Mouse (Mus musculus): ENCODE data around the gene Alpk1.

Gene Alpk1

GRCm38 (mm10) chr3:127694802-127695771 is 85.2 kb downstream of the Alpk1 start:
- DNase-seq (ENCODE audit: low read depth): no peak

- DNase-seq (ENCODE audit: low read depth): no peak
These were observed 89.1 kb downstream of the Alpk1 start for GRCm38 (mm10) chr3:127691230-127691629.

- no peak for DNase-seq (ENCODE audit: low read depth)
These were observed 100.6 kb downstream of the Alpk1 start for GRCm38 (mm10) chr3:127679703-127680102.

DNA sequence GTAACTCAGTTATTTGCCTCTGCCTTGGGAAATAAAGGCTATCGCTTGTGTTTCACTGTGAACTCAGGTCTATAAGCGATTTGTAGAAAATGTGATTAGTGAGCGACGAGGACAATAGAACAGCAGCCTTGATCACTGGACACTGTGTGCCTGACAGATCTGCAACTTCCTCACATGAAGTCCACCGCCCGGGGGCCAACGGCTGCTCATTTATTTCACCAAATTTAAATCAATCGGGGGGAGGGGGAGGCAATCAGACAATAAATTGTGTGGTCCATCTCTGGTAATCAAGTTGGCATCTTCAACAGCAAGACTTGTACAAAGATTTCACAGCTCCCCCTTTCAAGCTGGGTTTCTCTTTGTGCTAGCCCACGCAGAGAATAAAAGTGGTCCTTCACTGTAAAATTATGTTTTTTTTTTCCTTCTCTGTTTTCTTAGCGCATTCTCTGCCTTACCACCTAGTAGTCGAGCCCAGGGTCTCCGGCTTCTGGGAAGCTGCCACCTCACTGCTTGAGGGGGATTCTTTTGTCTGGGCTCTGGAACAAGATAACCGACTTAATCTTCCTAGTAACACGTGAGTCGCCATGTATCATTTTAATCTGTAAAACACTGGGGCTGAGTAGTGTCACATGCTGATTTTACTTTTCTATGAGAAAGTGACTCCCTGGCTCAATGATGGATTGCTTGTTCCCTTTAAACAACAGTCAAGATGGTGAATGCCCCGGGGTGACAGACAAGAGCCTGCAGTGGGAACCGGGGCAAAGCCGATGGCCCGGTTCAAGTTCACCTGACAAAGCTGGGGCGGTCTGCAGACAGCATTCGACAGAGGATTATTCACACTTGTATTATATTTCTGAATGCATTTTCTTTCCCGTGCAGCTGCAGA is 118.4 kb downstream of the Alpk1 start:
- no peak for DNase-seq (ENCODE audit: low read depth)

DNA sequence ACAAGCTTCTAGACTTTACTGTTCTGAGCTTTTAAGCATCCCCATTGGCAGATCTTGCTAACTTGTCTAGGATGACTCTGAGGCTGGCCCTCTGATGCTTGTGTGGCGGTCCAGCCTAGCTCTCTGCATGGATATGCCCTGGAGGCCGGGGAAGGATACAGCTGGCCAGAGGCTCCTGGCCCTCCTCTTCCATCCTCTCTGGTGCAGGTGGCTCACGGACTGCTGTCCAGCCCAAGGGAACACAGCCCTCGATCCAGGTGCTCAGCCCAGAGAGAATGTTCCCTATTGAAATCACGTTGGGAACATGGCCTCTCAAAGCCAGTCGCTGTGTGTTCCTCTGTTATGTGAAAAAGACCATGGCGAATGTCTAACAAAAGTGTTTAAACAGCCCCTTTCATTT is 119.6 kb downstream of the Alpk1 start:
- DNase-seq (ENCODE audit: low read depth): no peak

- no peak for DNase-seq (ENCODE audit: low read depth)
These were observed 128.3 kb downstream of the Alpk1 start for GRCm38 (mm10) chr3:127651742-127652653.

- DNase-seq (ENCODE audit: low read depth): no peak
These were observed 134.0 kb downstream of the Alpk1 start for GRCm38 (mm10) chr3:127646156-127646825.

GRCm38 (mm10) chr3:127642211-127642610 is 138.1 kb downstream of the Alpk1 start:
- DNase-seq (ENCODE audit: low read depth): no peak

DNA sequence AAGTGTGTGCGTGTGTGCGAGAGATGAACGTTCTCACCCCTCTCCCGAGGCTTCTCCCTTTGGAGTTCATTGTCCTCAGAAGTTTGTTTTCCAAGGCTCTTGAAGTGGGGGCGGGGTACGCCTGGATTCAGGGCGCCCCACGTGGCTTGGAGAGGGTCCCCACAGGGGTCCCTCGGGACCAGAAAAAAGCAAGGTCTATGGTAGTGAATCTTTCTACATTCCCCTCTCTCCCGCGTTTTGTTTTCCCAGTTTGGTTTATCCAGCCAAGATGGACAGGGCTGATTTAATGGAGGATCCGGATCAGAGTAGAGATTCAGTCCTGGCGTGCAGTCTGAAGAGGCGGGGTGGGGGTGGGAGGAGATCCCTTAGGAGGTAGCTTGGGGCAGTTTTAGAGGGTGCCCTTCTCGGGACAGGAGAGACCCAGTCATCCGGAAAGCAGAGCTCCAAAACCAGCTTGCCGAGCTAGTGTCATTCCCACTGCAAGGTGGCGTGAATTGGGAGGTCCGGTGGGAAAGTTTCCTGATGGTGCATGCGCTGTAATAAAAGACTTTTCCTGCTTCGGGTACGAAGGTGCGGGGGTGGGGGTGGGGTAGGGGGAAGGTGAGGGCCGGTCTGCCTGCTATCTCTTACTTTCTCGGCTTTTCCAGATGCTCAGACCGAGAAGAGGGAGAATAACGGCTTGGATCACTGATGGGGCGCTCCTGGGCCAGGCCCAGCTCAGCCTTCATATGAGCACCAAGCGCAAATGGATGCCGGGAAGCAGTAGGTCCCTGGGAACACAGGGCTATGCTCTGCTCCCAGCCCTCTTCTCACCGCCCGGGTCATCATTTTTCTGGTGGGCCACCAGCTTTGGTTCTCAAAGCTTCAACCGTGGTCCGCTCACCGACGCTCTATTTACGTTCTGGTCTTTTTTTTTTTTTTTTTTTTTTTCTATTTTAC is 139.3 kb downstream of the Alpk1 start:
- DNase-seq (ENCODE audit: low read depth): no peak

- peak; percentile 51 for DNase-seq (ENCODE audit: low read depth)
These were observed 140.2 kb downstream of the Alpk1 start for GRCm38 (mm10) chr3:127639875-127640761.

- DNase-seq (ENCODE audit: low read depth): no peak
These were observed 145.4 kb downstream of the Alpk1 start for GRCm38 (mm10) chr3:127634984-127635349.

DNA sequence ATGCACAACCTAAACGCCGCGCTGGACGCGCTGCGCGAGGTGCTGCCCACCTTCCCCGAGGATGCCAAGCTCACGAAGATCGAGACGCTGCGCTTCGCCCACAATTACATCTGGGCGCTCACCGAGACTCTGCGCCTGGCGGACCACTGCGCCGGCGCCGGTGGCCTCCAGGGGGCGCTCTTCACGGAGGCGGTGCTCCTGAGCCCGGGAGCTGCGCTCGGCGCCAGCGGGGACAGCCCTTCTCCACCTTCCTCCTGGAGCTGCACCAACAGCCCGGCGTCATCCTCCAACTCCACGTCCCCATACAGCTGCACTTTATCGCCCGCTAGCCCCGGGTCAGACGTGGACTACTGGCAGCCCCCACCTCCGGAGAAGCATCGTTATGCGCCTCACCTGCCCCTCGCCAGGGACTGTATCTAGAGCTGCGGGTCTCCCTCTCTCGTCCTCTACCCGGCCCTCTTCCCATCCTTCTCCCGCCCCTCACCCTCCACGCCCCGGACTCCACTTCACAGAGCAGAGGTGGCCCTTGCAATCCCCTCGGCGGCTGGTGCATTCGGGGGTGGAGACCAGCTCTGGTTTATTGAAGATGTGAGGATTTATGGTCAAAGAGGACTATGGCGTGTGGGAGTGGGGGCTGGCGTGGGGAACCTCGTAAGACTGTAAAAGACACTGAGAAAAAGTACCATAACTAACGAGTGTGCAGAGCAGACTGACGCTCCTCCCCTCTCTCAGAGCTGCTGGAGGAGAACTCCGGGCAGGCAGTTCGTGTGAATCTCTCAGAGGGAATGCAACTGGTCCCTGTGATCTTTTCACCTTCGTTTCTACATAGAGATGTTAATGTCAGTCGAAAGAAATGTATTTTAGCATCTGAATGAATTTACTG is 146.0 kb downstream of the Alpk1 start:
- peak; percentile 80 for DNase-seq (ENCODE audit: low read depth)

DNA sequence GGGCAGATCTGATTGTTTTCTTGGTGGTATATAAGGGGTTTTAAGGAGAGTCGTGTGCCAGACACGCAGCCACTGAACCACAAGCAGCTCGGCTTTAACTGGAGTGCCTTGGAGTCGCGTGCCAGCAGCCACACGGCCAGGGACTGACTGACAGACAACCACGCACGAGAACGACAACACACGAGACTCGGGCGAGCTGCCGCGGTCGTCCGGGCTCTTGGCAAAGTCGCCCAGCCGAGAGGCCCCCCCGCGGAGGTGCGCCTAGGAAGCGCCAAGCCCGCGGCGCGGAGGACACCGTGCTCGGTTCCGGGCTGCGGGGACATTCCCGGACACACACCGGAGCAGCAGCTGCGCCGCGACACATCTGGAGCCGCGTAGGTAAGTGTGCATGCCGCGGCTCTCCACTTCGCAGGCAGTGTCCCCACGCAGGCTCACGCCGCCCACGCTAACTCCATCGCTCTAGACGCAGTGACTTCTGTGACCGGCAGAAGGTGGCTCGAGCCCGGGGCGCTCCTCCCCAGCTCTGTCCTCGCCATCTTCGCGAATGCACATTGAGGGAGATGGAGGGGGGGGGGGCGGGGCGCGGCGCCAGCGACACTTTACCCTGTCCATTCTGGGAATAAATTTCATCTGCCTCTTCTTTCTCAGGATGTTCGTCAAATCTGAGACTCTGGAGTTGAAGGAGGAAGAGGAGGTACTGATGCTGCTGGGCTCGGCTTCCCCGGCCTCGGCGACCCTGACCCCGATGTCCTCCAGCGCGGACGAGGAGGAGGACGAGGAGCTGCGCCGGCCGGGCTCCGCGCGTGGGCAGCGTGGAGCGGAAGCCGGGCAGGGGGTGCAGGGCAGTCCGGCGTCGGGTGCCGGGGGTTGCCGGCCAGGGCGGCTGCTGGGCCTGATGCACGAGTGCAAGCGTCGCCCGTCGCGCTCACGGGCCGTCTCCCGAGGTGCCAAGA is 147.0 kb downstream of the Alpk1 start, which contains the start of gene Neurog2:
Gene Neurog2 (plus strand): TSS at position 56 of the 953 bp plus-strand sequence.
- DNase-seq (ENCODE audit: low read depth): peak; percentile 54

DNA sequence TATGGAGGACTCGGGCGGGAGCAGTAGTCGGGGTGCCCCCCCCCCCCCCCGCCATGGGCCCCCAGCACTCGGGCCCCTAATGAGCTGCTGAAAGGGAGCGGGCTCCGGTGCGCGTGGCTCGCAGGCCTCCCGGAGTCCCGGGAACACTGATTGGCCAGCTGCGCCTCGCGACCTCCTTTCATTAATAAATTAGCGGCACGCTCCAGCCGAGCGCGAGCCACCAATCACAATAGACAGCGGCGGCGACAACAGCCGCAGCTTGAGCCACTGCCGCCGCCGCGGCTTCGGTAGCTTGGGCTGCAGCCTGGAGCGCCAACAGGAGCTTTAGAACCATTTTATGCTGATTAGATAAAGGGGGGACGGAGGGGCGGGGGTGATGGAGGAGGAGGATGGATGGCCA is 147.8 kb downstream of the Alpk1 start:
- DNase-seq (ENCODE audit: low read depth): no peak

DNA sequence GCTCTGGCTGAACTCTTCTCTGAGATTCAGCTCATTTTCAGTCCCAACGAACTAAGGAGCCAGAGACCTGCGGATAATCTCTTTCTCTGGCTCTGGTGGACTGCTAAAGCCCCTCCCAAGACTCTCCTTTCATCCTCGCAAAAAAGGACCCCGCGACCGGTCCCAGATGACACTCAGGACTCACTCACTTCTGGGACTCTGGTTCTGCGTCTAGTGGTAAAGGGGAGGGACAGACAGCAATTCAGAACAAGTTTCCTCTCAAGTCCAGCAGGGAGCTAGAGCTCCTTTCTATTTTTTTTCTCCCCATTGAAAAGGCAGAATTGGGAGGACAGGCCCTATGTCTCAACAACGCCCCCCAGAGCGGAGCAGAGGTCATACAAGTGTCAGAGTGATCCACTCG is 148.7 kb downstream of the Alpk1 start:
- no peak for DNase-seq (ENCODE audit: low read depth)

GRCm38 (mm10) chr3:127630735-127631372 is 149.5 kb downstream of the Alpk1 start:
- no peak for DNase-seq (ENCODE audit: low read depth)

Measured in naive thymus-derived CD4-positive, alpha-beta T cell, adult 2 months (primary cell).